Mouse (Mus musculus) forebrain, embryonic 11.5 days (tissue): ENCODE measurements around the gene Tbx1. TPM values are rescaled to one million over a fixed set of nuclear protein-coding genes. Genes with fewer than 3 reads are reported as not detected.

Experiments
- ATAC-seq: fragments of 200-750 bp; cut with Nextera tagmentation; replicated peaks from 2 replicates; pipeline ENCODE4 v1.8.0; 2017; ENCODE audit warnings: moderate TSS enrichment; ENCODE audit not compliant: low FRiP score
- DNase-seq: peaks from one replicate; pipeline ENCODE4 v3.0.0-alpha.2; 2017; ENCODE audit warnings: low spot score
- H3K27ac ChIP-seq: fragments of 300-500 bp; sonication (generic); 2 replicates; pipeline ENCODE4 v1.5.1; 2014; ENCODE audit warnings: low read depth, low read length
- H3K27me3 ChIP-seq: fragments of 300-500 bp; sonication (generic); 2 replicates; pipeline ENCODE4 v1.6.1; 2014; ENCODE audit warnings: mild to moderate bottlenecking, low read length, mixed read lengths; ENCODE audit not compliant: control insufficient read depth, insufficient read depth
- H3K36me3 ChIP-seq: fragments of 300-500 bp; sonication (generic); 2 replicates; pipeline ENCODE4 v1.6.1; 2014; ENCODE audit warnings: mild to moderate bottlenecking, low read length, moderate library complexity, mixed read lengths; ENCODE audit not compliant: control insufficient read depth, insufficient read depth
- H3K4me1 ChIP-seq: fragments of 300-500 bp; sonication (generic); replicated peaks from 2 replicates; pipeline ENCODE4 v1.6.1; 2014; ENCODE audit warnings: low read length, mixed read lengths; ENCODE audit not compliant: control insufficient read depth, insufficient read depth
- H3K4me2 ChIP-seq: fragments of 300-500 bp; sonication (generic); 2 replicates; pipeline ENCODE4 v1.6.1; 2014; ENCODE audit warnings: low read depth, mild to moderate bottlenecking, low read length, moderate library complexity, mixed read lengths; ENCODE audit not compliant: severe bottlenecking
- H3K4me3 ChIP-seq: fragments of 300-500 bp; sonication (generic); 2 replicates; pipeline ENCODE4 v1.5.1; 2014; ENCODE audit warnings: low read depth, low read length
- H3K9ac ChIP-seq: fragments of 300-500 bp; sonication (generic); 2 replicates; pipeline ENCODE4 v1.6.1; 2014; ENCODE audit warnings: low read length
- H3K9me3 ChIP-seq: fragments of 300-500 bp; sonication (generic); 2 replicates; pipeline ENCODE4 v1.6.1; 2016; ENCODE audit warnings: low read length, mixed read lengths; ENCODE audit not compliant: control insufficient read depth
- WGBS: fragments of 180-500 bp; shearing (Covaris S2); extraction: QIAGEN DNeasy Blood & Tissue Kit; methylation state at CpG from one replicate; pipeline ENCODE4 v1.1.7; 2014; 5-methylcytosine and 5-hydroxymethylcytosine counted together
- polyA plus RNA-seq: library from polyadenylated mRNA; unstranded; fragments of >200 nt; fragmentation: Nextera tagmentation; extraction: Ambion mirVana; gene quantifications from 2 replicates; pipeline ENCODE4 v1.2.1, GENCODE M21; 2014

Gene Tbx1
- polyA plus RNA-seq, 1 experiment from 2014 or later, result 0.83 TPM

GRCm38 (mm10) chr16:18604267-18604701 is 13.8 kb upstream of the Tbx1 start:
- H3K4me1 ChIP-seq, result 0 out of 2 replicates have a peak, but pooled peaks cover 5% of the 10 kb centered on the region

DNA sequence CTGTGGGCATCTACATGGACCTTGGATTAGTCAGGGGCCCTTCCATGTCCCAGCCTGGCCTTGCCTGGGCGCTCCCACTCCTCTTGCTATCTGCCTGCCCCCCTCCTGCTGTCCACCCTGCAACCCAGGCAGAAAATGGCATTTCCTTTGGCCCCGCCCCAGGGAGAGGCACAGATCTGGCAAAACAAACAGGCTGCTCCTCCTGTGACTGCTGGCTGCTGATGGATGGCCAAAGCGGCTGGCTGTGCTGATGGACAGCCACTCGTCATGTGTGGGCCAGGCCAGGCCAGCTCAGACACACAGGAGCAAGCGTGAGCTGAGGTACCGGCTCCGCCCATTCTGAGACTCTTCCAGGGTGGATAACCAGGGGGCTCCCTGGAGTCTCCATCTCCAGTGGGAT is 11.0 kb upstream of the Tbx1 start:
- Histone ChIP-seq H3K27ac (no peak overlapping the region), H3K4me3 (no peak overlapping the region), H3K9ac (no peak overlapping the region), H3K36me3 (no peaks in the 10 kb centered on the region), H3K9me3 (no peaks in the 10 kb centered on the region), H3K27me3 (no peaks in the 10 kb centered on the region), H3K4me1 (no peaks in the 10 kb centered on the region), H3K4me2 (no peak overlapping the region)
- ATAC-seq (no peak), DNase-seq (no peak)
- 63% methylated on average over 7 of the region's 7 CpGs for WGBS

More at GRCm38 (mm10) chr16:18604267-18604701, 13.8 kb upstream of the Tbx1 start:
- Histone ChIP-seq H3K36me3 (no peaks in the 10 kb centered on the region), H3K9me3 (no peaks in the 10 kb centered on the region), H3K27ac (no peak overlapping the region), H3K4me2 (no peak overlapping the region), H3K9ac (no peak overlapping the region), H3K4me3 (no peak overlapping the region), H3K27me3 (no peaks in the 10 kb centered on the region)
- DNase-seq (no peak), ATAC-seq (no peak)
- WGBS, result 59% methylated on average over 8 of the region's 8 CpGs

GRCm38 (mm10) chr16:18598006-18598405 is 7.5 kb upstream of the Tbx1 start:
- ATAC-seq, result no peak

DNA sequence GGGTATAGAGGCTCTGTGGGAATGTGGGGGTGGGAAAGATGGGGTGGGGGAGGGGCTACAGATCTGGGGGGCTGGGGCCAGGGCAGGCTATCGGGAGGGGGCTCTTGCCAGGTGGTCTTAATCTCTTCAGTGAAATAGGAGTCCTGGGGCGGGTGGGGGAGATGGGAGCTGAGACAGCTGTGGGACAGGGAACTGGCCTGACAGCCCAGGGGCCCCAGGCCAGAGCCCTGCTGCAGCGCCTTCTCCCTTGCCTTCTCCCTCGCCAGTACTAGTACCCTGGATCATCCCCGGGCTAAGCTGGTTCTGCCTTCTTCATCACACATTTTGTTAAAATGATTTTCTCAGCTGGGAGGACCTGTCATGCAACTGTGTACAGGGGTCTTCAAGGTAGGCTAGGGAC is 5.8 kb upstream of the Tbx1 start:
- Histone ChIP-seq H3K27me3 (peaks cover 19% of the 10 kb centered on the region), H3K9ac (no peak overlapping the region), H3K4me3 (no peak overlapping the region), H3K9me3 (no peaks in the 10 kb centered on the region), H3K27ac (no peak overlapping the region), H3K4me1 (0 out of 2 replicates have a peak, but pooled peaks cover 3% of the 10 kb centered on the region), H3K4me2 (no peak overlapping the region), H3K36me3 (no peaks in the 10 kb centered on the region)
- no peak for DNase-seq
- ATAC-seq, result no peak
- 37% methylated on average over 5 of the region's 5 CpGs for WGBS

More at GRCm38 (mm10) chr16:18598006-18598405, 7.5 kb upstream of the Tbx1 start:
- no peak overlapping the region for H3K4me3 ChIP-seq
- peaks cover 6% of the 10 kb centered on the region; the same call in 1 of the 2 replicates for H3K27me3 ChIP-seq
- H3K9ac ChIP-seq, result no peak overlapping the region
- WGBS, result 87% methylated on average over 3 of the region's 3 CpGs
- H3K9me3 ChIP-seq, result no peaks in the 10 kb centered on the region
- H3K36me3 ChIP-seq, result no peaks in the 10 kb centered on the region
- no peak overlapping the region for H3K4me2 ChIP-seq
- no peak overlapping the region for H3K27ac ChIP-seq
- no peak for DNase-seq
- no peaks in the 10 kb centered on the region for H3K4me1 ChIP-seq

GRCm38 (mm10) chr16:18593930-18594329 is 3.5 kb upstream of the Tbx1 start:
- 71% methylated on average over 2 of the region's 2 CpGs for WGBS
- no peak overlapping the region for H3K4me3 ChIP-seq
- H3K27ac ChIP-seq, result no peak overlapping the region
- no peaks in the 10 kb centered on the region for H3K9me3 ChIP-seq
- ATAC-seq (no peak), DNase-seq (no peak)
- no peak overlapping the region for H3K4me2 ChIP-seq
- peaks cover 4% of the 10 kb centered on the region; the same call in 1 of the 2 replicates for H3K4me1 ChIP-seq
- H3K36me3 ChIP-seq, result no peaks in the 10 kb centered on the region
- H3K27me3 ChIP-seq, result peaks cover 43% of the 10 kb centered on the region
- H3K9ac ChIP-seq, result no peak overlapping the region

GRCm38 (mm10) chr16:18591047-18592018 is 862 bp upstream of the Tbx1 start:
- Histone ChIP-seq H3K9ac (no peak overlapping the region), H3K4me2 (peak overlapping the region; percentile 31), H3K36me3 (no peaks in the 10 kb centered on the region), H3K4me3 (peak overlapping the region; percentile 8; the same call in 1 of the 2 replicates), H3K4me1 (peaks cover 14% of the 10 kb centered on the region), H3K9me3 (no peaks in the 10 kb centered on the region), H3K27me3 (peaks cover 66% of the 10 kb centered on the region), H3K27ac (no peak overlapping the region)
- WGBS, result under 1% methylated on average over 58 of the region's 59 CpGs
- no peak; the same call in 1 of the 2 replicates for ATAC-seq
- peak; percentile 80 for DNase-seq

DNA sequence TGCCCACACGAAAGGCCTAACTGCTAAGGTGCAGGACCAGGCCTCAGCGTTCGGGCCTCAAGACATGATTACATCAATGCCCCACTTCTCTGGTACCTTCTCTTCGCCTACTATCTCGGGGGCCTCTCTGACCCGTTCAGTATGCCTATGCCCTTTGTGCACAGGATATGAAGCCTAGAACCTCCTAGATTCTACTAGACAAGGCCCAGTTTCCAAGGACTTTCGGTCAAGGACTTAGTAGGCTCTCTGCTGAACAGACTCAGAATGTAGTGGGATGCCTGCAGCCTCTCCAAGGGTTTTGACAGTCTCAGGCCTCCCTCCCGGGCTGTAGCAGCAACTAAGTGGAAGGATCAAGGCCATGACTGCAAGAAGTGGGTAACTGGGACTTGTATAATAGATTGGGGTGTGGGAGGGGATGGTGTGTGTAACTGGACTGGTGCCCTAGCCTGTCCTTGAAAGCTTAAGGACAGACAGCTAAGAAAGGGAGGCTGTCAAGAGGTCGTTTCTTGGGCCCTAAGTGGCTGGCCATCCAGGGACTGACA is 1.3 kb downstream of the Tbx1 start:
- no peak overlapping the region for H3K4me2 ChIP-seq
- H3K27ac ChIP-seq, result no peak overlapping the region
- no peak for DNase-seq
- H3K9me3 ChIP-seq, result no peaks in the 10 kb centered on the region
- H3K9ac ChIP-seq, result no peak overlapping the region
- H3K4me1 ChIP-seq, result peaks cover 22% of the 10 kb centered on the region
- no peaks in the 10 kb centered on the region for H3K36me3 ChIP-seq
- no peak for ATAC-seq
- WGBS, result 8% methylated on average over 9 of the region's 9 CpGs
- H3K4me3 ChIP-seq, result no peak overlapping the region
- peaks cover 88% of the 10 kb centered on the region for H3K27me3 ChIP-seq

DNA sequence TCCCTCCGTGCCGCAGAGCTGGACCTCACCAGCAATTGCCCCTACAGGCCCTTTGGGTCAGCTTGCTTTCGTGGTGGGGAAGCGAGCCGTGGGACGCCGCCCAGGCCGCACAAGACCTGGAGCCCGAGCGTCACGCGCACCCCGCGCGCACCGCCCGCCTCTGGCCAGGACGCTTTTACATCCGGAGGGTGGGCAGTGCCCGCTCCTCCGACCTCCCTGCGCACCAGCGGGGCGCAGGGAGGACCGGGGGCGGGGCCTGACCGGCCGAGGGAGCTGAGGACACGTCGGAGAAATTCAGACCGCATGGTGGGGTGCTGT is 1.8 kb downstream of the Tbx1 start:
- Histone ChIP-seq H3K36me3 (no peaks in the 10 kb centered on the region), H3K9ac (no peak overlapping the region), H3K4me3 (0 out of 2 replicates have a peak overlapping the region, but pooled peaks have one; percentile 22), H3K27ac (no peak overlapping the region), H3K4me1 (peaks cover 22% of the 10 kb centered on the region), H3K4me2 (no peak overlapping the region), H3K27me3 (peaks cover 93% of the 10 kb centered on the region), H3K9me3 (no peaks in the 10 kb centered on the region)
- ATAC-seq (no peak), DNase-seq (no peak)
- WGBS, result 3% methylated on average over 25 of the region's 31 CpGs
